Mouse (Mus musculus): Measurements from ENCODE around the gene Arpc1a. TPM values are rescaled to one million over a fixed set of nuclear protein-coding genes. Genes with fewer than 3 reads are reported as not detected.
"Not testable (repeated sequence)": the region's sequence is repeated elsewhere in the genome, so short reads cannot be mapped to it uniquely, and the experiment has no call there.

The Arpc1a gene
- 51.2 and 80.2 TPM in 2 replicates for total RNA-seq (2017)

GRCm38 (mm10) chr5:145083632-145084451 lies at the start of gene Arpc1a, which contains the start of gene Kpna7:
Gene Arpc1a, plus strand, starts transcription at chr5:145083830.
Gene Kpna7, minus strand, starts transcription at chr5:145084030.
- ATAC-seq (replicated peaks in 1 of 2; ENCODE audit: insufficient read depth in 1 of 2, low FRiP score in 2 of 2, low TSS enrichment in 1 of 2, low read depth in 1 of 2, poor library complexity in 2 of 2, severe bottlenecking in 2 of 2) = peak; percentile 93 to 97

GRCm38 (mm10) chr5:145041628-145042027 lies 42.0 kb upstream of the Arpc1a start:
- ATAC-seq (replicated peaks in 1 of 2; ENCODE audit: insufficient read depth in 1 of 2, low FRiP score in 2 of 2, low TSS enrichment in 1 of 2, low read depth in 1 of 2, poor library complexity in 2 of 2, severe bottlenecking in 2 of 2) = no peak

GRCm38 (mm10) chr5:145042690-145043089 lies 40.9 kb upstream of the Arpc1a start, which contains the start of gene 1700018F24Rik:
Gene 1700018F24Rik, plus strand, starts transcription at chr5:145042990.
- ATAC-seq (replicated peaks in 1 of 2; ENCODE audit: insufficient read depth in 1 of 2, low FRiP score in 2 of 2, low TSS enrichment in 1 of 2, low read depth in 1 of 2, poor library complexity in 2 of 2, severe bottlenecking in 2 of 2) = not testable (repeated sequence)

GRCm38 (mm10) chr5:145054187-145054586 lies 29.4 kb upstream of the Arpc1a start:
- not testable (repeated sequence) for ATAC-seq (replicated peaks in 1 of 2; ENCODE audit: insufficient read depth in 1 of 2, low FRiP score in 2 of 2, low TSS enrichment in 1 of 2, low read depth in 1 of 2, poor library complexity in 2 of 2, severe bottlenecking in 2 of 2)

GRCm38 (mm10) chr5:145057907-145058306 lies 25.7 kb upstream of the Arpc1a start:
- ATAC-seq (replicated peaks in 1 of 2; ENCODE audit: insufficient read depth in 1 of 2, low FRiP score in 2 of 2, low TSS enrichment in 1 of 2, low read depth in 1 of 2, poor library complexity in 2 of 2, severe bottlenecking in 2 of 2) = no peak

- no peak for ATAC-seq (replicated peaks in 1 of 2; ENCODE audit: insufficient read depth in 1 of 2, low FRiP score in 2 of 2, low TSS enrichment in 1 of 2, low read depth in 1 of 2, poor library complexity in 2 of 2, severe bottlenecking in 2 of 2)
These were observed 24.9 kb upstream of the Arpc1a start for GRCm38 (mm10) chr5:145058722-145059121.

- ATAC-seq (replicated peaks in 1 of 2; ENCODE audit: insufficient read depth in 1 of 2, low FRiP score in 2 of 2, low TSS enrichment in 1 of 2, low read depth in 1 of 2, poor library complexity in 2 of 2, severe bottlenecking in 2 of 2) = no peak
These were observed 24.1 kb upstream of the Arpc1a start for GRCm38 (mm10) chr5:145059524-145059923.

- ATAC-seq (replicated peaks in 1 of 2; ENCODE audit: insufficient read depth in 1 of 2, low FRiP score in 2 of 2, low TSS enrichment in 1 of 2, low read depth in 1 of 2, poor library complexity in 2 of 2, severe bottlenecking in 2 of 2) = no peak
These were observed 18.8 kb upstream of the Arpc1a start for GRCm38 (mm10) chr5:145064765-145065340.

- no peak for ATAC-seq (replicated peaks in 1 of 2; ENCODE audit: insufficient read depth in 1 of 2, low FRiP score in 2 of 2, low TSS enrichment in 1 of 2, low read depth in 1 of 2, poor library complexity in 2 of 2, severe bottlenecking in 2 of 2)
These were observed 14.8 kb upstream of the Arpc1a start for GRCm38 (mm10) chr5:145068863-145069262.

GRCm38 (mm10) chr5:145069707-145070106 lies 13.9 kb upstream of the Arpc1a start:
- peak; percentile 58 to 75; a peak in 2 of 4 replicates for ATAC-seq (replicated peaks in 1 of 2; ENCODE audit: insufficient read depth in 1 of 2, low FRiP score in 2 of 2, low TSS enrichment in 1 of 2, low read depth in 1 of 2, poor library complexity in 2 of 2, severe bottlenecking in 2 of 2)

GRCm38 (mm10) chr5:145071342-145071741 lies 12.3 kb upstream of the Arpc1a start:
- ATAC-seq (replicated peaks in 1 of 2; ENCODE audit: insufficient read depth in 1 of 2, low FRiP score in 2 of 2, low TSS enrichment in 1 of 2, low read depth in 1 of 2, poor library complexity in 2 of 2, severe bottlenecking in 2 of 2) = no peak

- no peak for ATAC-seq (replicated peaks in 1 of 2; ENCODE audit: insufficient read depth in 1 of 2, low FRiP score in 2 of 2, low TSS enrichment in 1 of 2, low read depth in 1 of 2, poor library complexity in 2 of 2, severe bottlenecking in 2 of 2)
These were observed 8.5 kb upstream of the Arpc1a start for GRCm38 (mm10) chr5:145075081-145075480.

GRCm38 (mm10) chr5:145081866-145082613 lies 1.6 kb upstream of the Arpc1a start:
- ATAC-seq (replicated peaks in 1 of 2; ENCODE audit: insufficient read depth in 1 of 2, low FRiP score in 2 of 2, low TSS enrichment in 1 of 2, low read depth in 1 of 2, poor library complexity in 2 of 2, severe bottlenecking in 2 of 2) = no peak

- not testable (repeated sequence) for ATAC-seq (replicated peaks in 1 of 2; ENCODE audit: insufficient read depth in 1 of 2, low FRiP score in 2 of 2, low TSS enrichment in 1 of 2, low read depth in 1 of 2, poor library complexity in 2 of 2, severe bottlenecking in 2 of 2)
These were observed 429 bp upstream of the Arpc1a start for GRCm38 (mm10) chr5:145083201-145083600.

- no peak for ATAC-seq (replicated peaks in 1 of 2; ENCODE audit: insufficient read depth in 1 of 2, low FRiP score in 2 of 2, low TSS enrichment in 1 of 2, low read depth in 1 of 2, poor library complexity in 2 of 2, severe bottlenecking in 2 of 2)
These were observed 1.2 kb downstream of the Arpc1a start for GRCm38 (mm10) chr5:145084822-145085221.

GRCm38 (mm10) chr5:145088186-145088585 lies 4.6 kb downstream of the Arpc1a start:
- ATAC-seq (replicated peaks in 1 of 2; ENCODE audit: insufficient read depth in 1 of 2, low FRiP score in 2 of 2, low TSS enrichment in 1 of 2, low read depth in 1 of 2, poor library complexity in 2 of 2, severe bottlenecking in 2 of 2) = no peak

GRCm38 (mm10) chr5:145089878-145090277 lies 6.2 kb downstream of the Arpc1a start:
- ATAC-seq (replicated peaks in 1 of 2; ENCODE audit: insufficient read depth in 1 of 2, low FRiP score in 2 of 2, low TSS enrichment in 1 of 2, low read depth in 1 of 2, poor library complexity in 2 of 2, severe bottlenecking in 2 of 2) = no peak

GRCm38 (mm10) chr5:145096195-145096594 lies 12.6 kb downstream of the Arpc1a start:
- ATAC-seq (replicated peaks in 1 of 2; ENCODE audit: insufficient read depth in 1 of 2, low FRiP score in 2 of 2, low TSS enrichment in 1 of 2, low read depth in 1 of 2, poor library complexity in 2 of 2, severe bottlenecking in 2 of 2) = no peak

Data from hematopoietic stem cell, adult 5-6 weeks (primary cell).